Mouse (Mus musculus): ENCODE results near the gene Rps6ka5.

Gene Rps6ka5

GRCm38 (mm10) chr12:100724606-100725457 is 2.0 kb downstream of the Rps6ka5 start:
- DNase-seq (ENCODE audit: low read depth, low spot score) = peak; percentile 100

GRCm38 (mm10) chr12:100724182-100724581 is 2.6 kb downstream of the Rps6ka5 start:
- no peak for DNase-seq (ENCODE audit: low read depth, low spot score)

- DNase-seq (ENCODE audit: low read depth, low spot score) = peak; percentile 55
These were observed 6.0 kb downstream of the Rps6ka5 start for GRCm38 (mm10) chr12:100720801-100721200.

GRCm38 (mm10) chr12:100717446-100717845 is 9.3 kb downstream of the Rps6ka5 start:
- no peak for DNase-seq (ENCODE audit: low read depth, low spot score)

GRCm38 (mm10) chr12:100716969-100717368 is 9.8 kb downstream of the Rps6ka5 start:
- no peak for DNase-seq (ENCODE audit: low read depth, low spot score)

- DNase-seq (ENCODE audit: low read depth, low spot score) = no peak
These were observed 15.0 kb downstream of the Rps6ka5 start for GRCm38 (mm10) chr12:100711819-100712218.

GRCm38 (mm10) chr12:100711116-100711691 is 15.6 kb downstream of the Rps6ka5 start:
- DNase-seq (ENCODE audit: low read depth, low spot score) = no peak

- DNase-seq (ENCODE audit: low read depth, low spot score) = no peak
These were observed 16.4 kb downstream of the Rps6ka5 start for GRCm38 (mm10) chr12:100710432-100710831.

- DNase-seq (ENCODE audit: low read depth, low spot score) = no peak
These were observed 19.5 kb downstream of the Rps6ka5 start for GRCm38 (mm10) chr12:100707312-100707711.

GRCm38 (mm10) chr12:100705057-100705722 is 21.6 kb downstream of the Rps6ka5 start:
- no peak for DNase-seq (ENCODE audit: low read depth, low spot score)

- no peak for DNase-seq (ENCODE audit: low read depth, low spot score)
These were observed 28.8 kb downstream of the Rps6ka5 start for GRCm38 (mm10) chr12:100698019-100698418.

- no peak for DNase-seq (ENCODE audit: low read depth, low spot score)
These were observed 30.2 kb downstream of the Rps6ka5 start for GRCm38 (mm10) chr12:100696621-100697020.

- DNase-seq (ENCODE audit: low read depth, low spot score) = no peak
These were observed 31.5 kb downstream of the Rps6ka5 start for GRCm38 (mm10) chr12:100695252-100695651.

GRCm38 (mm10) chr12:100692208-100692607 is 34.6 kb downstream of the Rps6ka5 start:
- peak; percentile 40 for DNase-seq (ENCODE audit: low read depth, low spot score)

- DNase-seq (ENCODE audit: low read depth, low spot score) = no peak
These were observed 36.3 kb downstream of the Rps6ka5 start for GRCm38 (mm10) chr12:100690444-100690843.

GRCm38 (mm10) chr12:100688177-100688576 is 38.6 kb downstream of the Rps6ka5 start:
- DNase-seq (ENCODE audit: low read depth, low spot score) = no peak

GRCm38 (mm10) chr12:100687001-100687400 is 39.8 kb downstream of the Rps6ka5 start:
- no peak for DNase-seq (ENCODE audit: low read depth, low spot score)

GRCm38 (mm10) chr12:100681752-100682151 is 45.0 kb downstream of the Rps6ka5 start:
- DNase-seq (ENCODE audit: low read depth, low spot score) = no peak

- no peak for DNase-seq (ENCODE audit: low read depth, low spot score)
These were observed 45.5 kb downstream of the Rps6ka5 start for GRCm38 (mm10) chr12:100681241-100681640.

- peak; percentile 22 for DNase-seq (ENCODE audit: low read depth, low spot score)
These were observed 46.1 kb downstream of the Rps6ka5 start for GRCm38 (mm10) chr12:100680676-100681075.

GRCm38 (mm10) chr12:100670647-100671199 is 56.1 kb downstream of the Rps6ka5 start:
- no peak for DNase-seq (ENCODE audit: low read depth, low spot score)

- no peak for DNase-seq (ENCODE audit: low read depth, low spot score)
These were observed 61.5 kb downstream of the Rps6ka5 start for GRCm38 (mm10) chr12:100665294-100665693.
